Mouse (Mus musculus): ENCODE measurements around the gene Gnl1.

GRCm38 (mm10) chr17:35969418-35970389 is 9.9 kb upstream of the Gnl1 start, which contains the start of gene Abcf1:
- TF ChIP-seq CTCF (IDR thresholded peaks at IDR 0.05; ENCODE audit: low read depth) (no peak), EP300 (IDR thresholded peaks at IDR 0.05; ENCODE audit: low read depth) (no peak)
